Mouse (Mus musculus): ENCODE results near the gene Rheb. TPM values are rescaled to one million over a fixed set of nuclear protein-coding genes. Genes with fewer than 3 reads are reported as not detected.
A peak's percentile ranks its signal among the peaks of the same experiment; 100 is the strongest.

Gene Rheb
- polyA plus RNA-seq, 1 experiment from 2014 or later: 198 TPM

GRCm38 (mm10) chr5:24873221-24873620, 30.8 kb upstream of the Rheb start:
- Histone ChIP-seq H3K9ac (ENCODE audit: low read length) (no peak overlapping the region), H3K27me3 (replicated peaks; ENCODE audit: control insufficient read depth, insufficient read depth, low read length) (no peaks in the 10 kb centered on the region), H3K9me3 (ENCODE audit: control insufficient read depth, low read length) (no peaks in the 10 kb centered on the region), H3K36me3 (ENCODE audit: control insufficient read depth, insufficient read depth, low read length) (peaks cover 33% of the 10 kb centered on the region), H3K27ac (ENCODE audit: low read depth) (no peak overlapping the region), H3K4me1 (replicated peaks; ENCODE audit: control insufficient read depth, insufficient read depth, low read length) (peaks cover 2% of the 10 kb centered on the region), H3K4me2 (ENCODE audit: low read length) (no peak overlapping the region), H3K4me3 (ENCODE audit: low read depth, low read length) (no peak overlapping the region)
- DNase-seq (ENCODE audit: low spot score) (no peak), ATAC-seq (replicated peaks; ENCODE audit: low FRiP score, low TSS enrichment, low read depth) (no peak)
- WGBS: 53% methylated on average over 6 of the region's 6 CpGs

GRCm38 (mm10) chr5:24871276-24871675, 28.9 kb upstream of the Rheb start:
- ATAC-seq (replicated peaks; ENCODE audit: low FRiP score, low TSS enrichment, low read depth): no peak
- H3K9ac ChIP-seq (ENCODE audit: low read length): no peak overlapping the region
- DNase-seq (ENCODE audit: low spot score): no peak
- no peaks in the 10 kb centered on the region for H3K27me3 ChIP-seq (replicated peaks; ENCODE audit: control insufficient read depth, insufficient read depth, low read length)
- no peak overlapping the region for H3K4me2 ChIP-seq (ENCODE audit: low read length)
- no peak overlapping the region for H3K27ac ChIP-seq (ENCODE audit: low read depth)
- H3K9me3 ChIP-seq (ENCODE audit: control insufficient read depth, low read length): no peaks in the 10 kb centered on the region
- no peak overlapping the region for H3K4me3 ChIP-seq (ENCODE audit: low read depth, low read length)
- peaks cover 36% of the 10 kb centered on the region for H3K36me3 ChIP-seq (ENCODE audit: control insufficient read depth, insufficient read depth, low read length)
- WGBS: 82% methylated on average over 12 of the region's 12 CpGs
- H3K4me1 ChIP-seq (replicated peaks; ENCODE audit: control insufficient read depth, insufficient read depth, low read length): no peaks in the 10 kb centered on the region

- Histone ChIP-seq H3K27me3 (replicated peaks; ENCODE audit: control insufficient read depth, insufficient read depth, low read length) (no peaks in the 10 kb centered on the region), H3K9ac (ENCODE audit: low read length) (no peak overlapping the region), H3K4me2 (ENCODE audit: low read length) (no peak overlapping the region), H3K4me3 (ENCODE audit: low read depth, low read length) (no peak overlapping the region), H3K36me3 (ENCODE audit: control insufficient read depth, insufficient read depth, low read length) (peaks cover 25% of the 10 kb centered on the region), H3K4me1 (replicated peaks; ENCODE audit: control insufficient read depth, insufficient read depth, low read length) (no peaks in the 10 kb centered on the region), H3K27ac (ENCODE audit: low read depth) (no peak overlapping the region), H3K9me3 (ENCODE audit: control insufficient read depth, low read length) (no peaks in the 10 kb centered on the region)
- ATAC-seq (replicated peaks; ENCODE audit: low FRiP score, low TSS enrichment, low read depth) (0 out of 2 replicates have a peak, but pooled peaks have one; percentile 27), DNase-seq (ENCODE audit: low spot score) (no peak)
- 70% methylated on average over 11 of the region's 11 CpGs for WGBS
Measured at GRCm38 (mm10) chr5:24869796-24870289, 27.4 kb upstream of the Rheb start.

GRCm38 (mm10) chr5:24863804-24864203, 21.4 kb upstream of the Rheb start:
- H3K4me1 ChIP-seq (replicated peaks; ENCODE audit: control insufficient read depth, insufficient read depth, low read length): no peaks in the 10 kb centered on the region
- peaks cover 2% of the 10 kb centered on the region; the same call in 1 of the 2 replicates for H3K9me3 ChIP-seq (ENCODE audit: control insufficient read depth, low read length)
- H3K27me3 ChIP-seq (replicated peaks; ENCODE audit: control insufficient read depth, insufficient read depth, low read length): no peaks in the 10 kb centered on the region
- H3K36me3 ChIP-seq (ENCODE audit: control insufficient read depth, insufficient read depth, low read length): peaks cover 27% of the 10 kb centered on the region
- H3K4me3 ChIP-seq (ENCODE audit: low read depth, low read length): no peak overlapping the region
- no peak overlapping the region for H3K9ac ChIP-seq (ENCODE audit: low read length)
- no peak for ATAC-seq (replicated peaks; ENCODE audit: low FRiP score, low TSS enrichment, low read depth)
- no peak overlapping the region for H3K4me2 ChIP-seq (ENCODE audit: low read length)
- H3K27ac ChIP-seq (ENCODE audit: low read depth): no peak overlapping the region
- 76% methylated on average over 12 of the region's 12 CpGs for WGBS
- no peak for DNase-seq (ENCODE audit: low spot score)

- H3K9me3 ChIP-seq (ENCODE audit: control insufficient read depth, low read length): peaks cover 6% of the 10 kb centered on the region; the same call in 1 of the 2 replicates
- WGBS: 85% methylated on average over 9 of the region's 9 CpGs
- no peak overlapping the region for H3K4me2 ChIP-seq (ENCODE audit: low read length)
- ATAC-seq (replicated peaks; ENCODE audit: low FRiP score, low TSS enrichment, low read depth): no peak
- H3K27me3 ChIP-seq (replicated peaks; ENCODE audit: control insufficient read depth, insufficient read depth, low read length): no peaks in the 10 kb centered on the region
- H3K9ac ChIP-seq (ENCODE audit: low read length): no peak overlapping the region
- peaks cover 13% of the 10 kb centered on the region; the same call in 1 of the 2 replicates for H3K36me3 ChIP-seq (ENCODE audit: control insufficient read depth, insufficient read depth, low read length)
- no peaks in the 10 kb centered on the region for H3K4me1 ChIP-seq (replicated peaks; ENCODE audit: control insufficient read depth, insufficient read depth, low read length)
- no peak overlapping the region for H3K27ac ChIP-seq (ENCODE audit: low read depth)
- DNase-seq (ENCODE audit: low spot score): no peak
- H3K4me3 ChIP-seq (ENCODE audit: low read depth, low read length): no peak overlapping the region
Measured at GRCm38 (mm10) chr5:24861449-24861930, 19.1 kb upstream of the Rheb start.

GRCm38 (mm10) chr5:24860635-24861448, 18.4 kb upstream of the Rheb start:
- 85% methylated on average over 13 of the region's 13 CpGs for WGBS
- Histone ChIP-seq H3K27me3 (replicated peaks; ENCODE audit: control insufficient read depth, insufficient read depth, low read length) (no peaks in the 10 kb centered on the region), H3K4me2 (ENCODE audit: low read length) (no peak overlapping the region), H3K36me3 (ENCODE audit: control insufficient read depth, insufficient read depth, low read length) (peaks cover 10% of the 10 kb centered on the region; the same call in 1 of the 2 replicates), H3K4me1 (replicated peaks; ENCODE audit: control insufficient read depth, insufficient read depth, low read length) (no peaks in the 10 kb centered on the region), H3K27ac (ENCODE audit: low read depth) (no peak overlapping the region), H3K9me3 (ENCODE audit: control insufficient read depth, low read length) (peaks cover 6% of the 10 kb centered on the region; the same call in 1 of the 2 replicates), H3K4me3 (ENCODE audit: low read depth, low read length) (no peak overlapping the region), H3K9ac (ENCODE audit: low read length) (no peak overlapping the region)
- ATAC-seq (replicated peaks; ENCODE audit: low FRiP score, low TSS enrichment, low read depth) (no peak), DNase-seq (ENCODE audit: low spot score) (no peak)

- peaks cover 10% of the 10 kb centered on the region; the same call in 1 of the 2 replicates for H3K36me3 ChIP-seq (ENCODE audit: control insufficient read depth, insufficient read depth, low read length)
Measured at GRCm38 (mm10) chr5:24859771-24860540, 17.5 kb upstream of the Rheb start.

GRCm38 (mm10) chr5:24854827-24855600, 12.6 kb upstream of the Rheb start:
- Histone ChIP-seq H3K4me2 (ENCODE audit: low read length) (no peak overlapping the region), H3K27ac (ENCODE audit: low read depth) (no peak overlapping the region), H3K36me3 (ENCODE audit: control insufficient read depth, insufficient read depth, low read length) (no peaks in the 10 kb centered on the region), H3K4me1 (replicated peaks; ENCODE audit: control insufficient read depth, insufficient read depth, low read length) (no peaks in the 10 kb centered on the region), H3K9ac (ENCODE audit: low read length) (no peak overlapping the region), H3K9me3 (ENCODE audit: control insufficient read depth, low read length) (peaks cover 6% of the 10 kb centered on the region; the same call in 1 of the 2 replicates), H3K4me3 (ENCODE audit: low read depth, low read length) (no peak overlapping the region), H3K27me3 (replicated peaks; ENCODE audit: control insufficient read depth, insufficient read depth, low read length) (no peaks in the 10 kb centered on the region)
- WGBS: 68% methylated on average over 3 of the region's 3 CpGs
- ATAC-seq (replicated peaks; ENCODE audit: low FRiP score, low TSS enrichment, low read depth) (no peak), DNase-seq (ENCODE audit: low spot score) (no peak)

More at GRCm38 (mm10) chr5:24859771-24860540, 17.5 kb upstream of the Rheb start:
- WGBS: 73% methylated on average over 3 of the region's 3 CpGs
- Histone ChIP-seq H3K9ac (ENCODE audit: low read length) (no peak overlapping the region), H3K9me3 (ENCODE audit: control insufficient read depth, low read length) (peaks cover 6% of the 10 kb centered on the region; the same call in 1 of the 2 replicates), H3K27ac (ENCODE audit: low read depth) (no peak overlapping the region), H3K4me1 (replicated peaks; ENCODE audit: control insufficient read depth, insufficient read depth, low read length) (no peaks in the 10 kb centered on the region), H3K4me3 (ENCODE audit: low read depth, low read length) (no peak overlapping the region), H3K4me2 (ENCODE audit: low read length) (no peak overlapping the region), H3K27me3 (replicated peaks; ENCODE audit: control insufficient read depth, insufficient read depth, low read length) (no peaks in the 10 kb centered on the region)
- DNase-seq (ENCODE audit: low spot score): no peak
- no peak for ATAC-seq (replicated peaks; ENCODE audit: low FRiP score, low TSS enrichment, low read depth)
